Mouse (Mus musculus): ENCODE results near the gene Nfib. TPM values are rescaled to one million over a fixed set of nuclear protein-coding genes. Genes with fewer than 3 reads are reported as not detected.

Nfib gene
- total and polyA plus RNA-seq, 3 experiments, result not detected

GRCm38 (mm10) chr4:82617257-82617656 is 88.3 kb downstream of the Nfib start:
- Histone ChIP-seq H3K36me3 (ENCODE audit: control insufficient read depth in 1 of 2, insufficient read depth in 2 of 2, low read length in 2 of 2) (no peaks in the 10 kb centered on the region), H3K9me3 (replicated peaks; ENCODE audit: insufficient read depth, low read length) (no peaks in the 10 kb centered on the region), H3K4me1 (ENCODE audit: control insufficient read depth in 1 of 2, insufficient read depth in 2 of 2, low read length in 2 of 2) (peaks cover 0 to 2% of the 10 kb centered on the region in 2 experiments; a peak in 1 of 4 replicates), H3K9ac (ENCODE audit: control insufficient read depth, low read depth, low read length, poor library complexity, severe bottlenecking) (no peak overlapping the region), H3K79me2 (ENCODE audit: control insufficient read depth, insufficient read depth, low read length, poor library complexity) (no peaks in the 10 kb centered on the region), H3K27ac (ENCODE audit: control insufficient read depth, low read depth, low read length) (no peak overlapping the region), H3K27me3 (ENCODE audit: control insufficient read depth in 1 of 2, insufficient read depth in 2 of 2, low read length in 2 of 2) (no peaks in the 10 kb centered on the region), H3K4me3 (ENCODE audit: control insufficient read depth in 1 of 2, insufficient read depth in 1 of 2, low read depth in 2 of 2, low read length in 2 of 2) (no peak overlapping the region)
- TF ChIP-seq SMC3 (IDR thresholded peaks at IDR 0.05; ENCODE audit: low read depth, low read length) (no peak), POLR2AphosphoS5 (IDR thresholded peaks at IDR 0.05; ENCODE audit: borderline replicate concordance, low read depth, low read length) (no peak), NELFE (IDR thresholded peaks at IDR 0.05; ENCODE audit: low read depth, low read length) (no peak), GABPA (IDR thresholded peaks at IDR 0.05; ENCODE audit: low read depth, low read length) (no peak), POLR2A (IDR thresholded peaks at IDR 0.05; ENCODE audit: control insufficient read depth in 1 of 2, insufficient read depth in 1 of 2, low read depth in 1 of 2, low read length in 2 of 2, poor library complexity in 1 of 2) (no peak), CHD1 (IDR thresholded peaks at IDR 0.05; ENCODE audit: low read depth, low read length) (no peak), ETS1 (IDR thresholded peaks at IDR 0.05; ENCODE audit: low read depth, low read length) (no peak), MXI1 (IDR thresholded peaks at IDR 0.05; ENCODE audit: low read depth, low read length) (no peak), GATA1 (IDR thresholded peaks at IDR 0.05; ENCODE audit: low read depth, low read length) (no peak), UBTF (IDR thresholded peaks at IDR 0.05; ENCODE audit: borderline replicate concordance, insufficient read depth, low read depth, low read length) (no peak), MAX (IDR thresholded peaks at IDR 0.05; ENCODE audit: low read length) (no peak), TBP (IDR thresholded peaks at IDR 0.05; ENCODE audit: low read depth, low read length) (no peak)
- no peak for DNase-seq (ENCODE audit: low read depth, low spot score)

- Histone ChIP-seq H3K27ac (ENCODE audit: control insufficient read depth, low read depth, low read length) (no peak overlapping the region), H3K9ac (ENCODE audit: control insufficient read depth, low read depth, low read length, poor library complexity, severe bottlenecking) (no peak overlapping the region), H3K9me3 (replicated peaks; ENCODE audit: insufficient read depth, low read length) (no peaks in the 10 kb centered on the region), H3K36me3 (ENCODE audit: control insufficient read depth in 1 of 2, insufficient read depth in 2 of 2, low read length in 2 of 2) (no peaks in the 10 kb centered on the region), H3K79me2 (ENCODE audit: control insufficient read depth, insufficient read depth, low read length, poor library complexity) (no peaks in the 10 kb centered on the region), H3K4me3 (ENCODE audit: control insufficient read depth in 1 of 2, insufficient read depth in 1 of 2, low read depth in 2 of 2, low read length in 2 of 2) (no peak overlapping the region), H3K4me1 (ENCODE audit: control insufficient read depth in 1 of 2, insufficient read depth in 2 of 2, low read length in 2 of 2) (no peaks in the 10 kb centered on the region), H3K27me3 (ENCODE audit: control insufficient read depth in 1 of 2, insufficient read depth in 2 of 2, low read length in 2 of 2) (no peaks in the 10 kb centered on the region)
- no peak for DNase-seq (ENCODE audit: low read depth, low spot score)
- no peak for TF ChIP-seq BHLHE40 (IDR thresholded peaks at IDR 0.05; ENCODE audit: borderline replicate concordance, low read depth, low read length)
- TF ChIP-seq MYC (IDR thresholded peaks at IDR 0.05; ENCODE audit: low read depth, low read length), result no peak
- no peak for TF ChIP-seq MAZ (IDR thresholded peaks at IDR 0.05; ENCODE audit: low read depth, low read length)
- TF ChIP-seq TCF12 (IDR thresholded peaks at IDR 0.05; ENCODE audit: low read depth, low read length), result no peak
- no peak for TF ChIP-seq HCFC1 (IDR thresholded peaks at IDR 0.05; ENCODE audit: low read depth, low read length)
- no peak for TF ChIP-seq USF1 (IDR thresholded peaks at IDR 0.05; ENCODE audit: low read depth, low read length)
- no peak for TF ChIP-seq ELF1 (IDR thresholded peaks at IDR 0.05; ENCODE audit: low read depth, low read length)
- TF ChIP-seq UBTF (IDR thresholded peaks at IDR 0.05; ENCODE audit: borderline replicate concordance, insufficient read depth, low read depth, low read length), result no peak
- no peak for TF ChIP-seq MXI1 (IDR thresholded peaks at IDR 0.05; ENCODE audit: low read depth, low read length)
- TF ChIP-seq MAX (IDR thresholded peaks at IDR 0.05; ENCODE audit: low read length), result no peak
- TF ChIP-seq JUND (IDR thresholded peaks at IDR 0.05; ENCODE audit: low read depth, low read length), result no peak
- TF ChIP-seq NELFE (IDR thresholded peaks at IDR 0.05; ENCODE audit: low read depth, low read length), result no peak
- no peak for TF ChIP-seq MYB (IDR thresholded peaks at IDR 0.05; ENCODE audit: low read depth, low read length)
- no peak for TF ChIP-seq NRF1 (IDR thresholded peaks at IDR 0.05; ENCODE audit: insufficient read depth, low read depth, low read length, poor library complexity, severe bottlenecking)
- no peak for TF ChIP-seq EP300 (IDR thresholded peaks at IDR 0.05; ENCODE audit: low read depth in 1 of 2, low read length in 2 of 2)
- TF ChIP-seq RCOR1 (IDR thresholded peaks at IDR 0.05; ENCODE audit: low read depth, low read length), result no peak
- no peak for TF ChIP-seq CTCF (IDR thresholded peaks at IDR 0.05 in 2 of 3, conservative IDR thresholded peaks at IDR 0.05 in 1 of 3; ENCODE audit: control insufficient read depth in 1 of 3, insufficient read depth in 1 of 3, low read depth in 2 of 3, low read length in 3 of 3, poor library complexity in 1 of 3, severe bottlenecking in 1 of 3)
- no peak for TF ChIP-seq RAD21 (IDR thresholded peaks at IDR 0.05; ENCODE audit: low read depth, low read length)
Measured at GRCm38 (mm10) chr4:82615712-82616111, 89.8 kb downstream of the Nfib start.
